Mouse (Mus musculus): ENCODE results near the gene Clgn.
A peak's percentile ranks its signal among the peaks of the same experiment; 100 is the strongest.
"Not testable (repeated sequence)": the region's sequence is repeated elsewhere in the genome, so short reads cannot be mapped to it uniquely, and the experiment has no call there.

Clgn gene

GRCm38 (mm10) chr8:83423032-83423825, 33.6 kb downstream of the Clgn start:
- DNase-seq (ENCODE audit: low read depth, low spot score): no peak

GRCm38 (mm10) chr8:83425202-83425601, 35.5 kb downstream of the Clgn start:
- DNase-seq (ENCODE audit: low read depth, low spot score): no peak

- DNase-seq (ENCODE audit: low read depth, low spot score): peak; percentile 81
Measured at GRCm38 (mm10) chr8:83426104-83426759, 36.6 kb downstream of the Clgn start.

- no peak for DNase-seq (ENCODE audit: low read depth, low spot score)
Measured at GRCm38 (mm10) chr8:83426949-83427348, 37.3 kb downstream of the Clgn start.

- not testable (repeated sequence) for DNase-seq (ENCODE audit: low read depth, low spot score)
Measured at GRCm38 (mm10) chr8:83428621-83429020, 39.0 kb downstream of the Clgn start.

GRCm38 (mm10) chr8:83429071-83429524, 39.4 kb downstream of the Clgn start:
- DNase-seq (ENCODE audit: low read depth, low spot score): peak; percentile 86

GRCm38 (mm10) chr8:83437077-83437476, 47.4 kb downstream of the Clgn start:
- no peak for DNase-seq (ENCODE audit: low read depth, low spot score)

- DNase-seq (ENCODE audit: low read depth, low spot score): no peak
Measured at GRCm38 (mm10) chr8:83441656-83442242, 52.1 kb downstream of the Clgn start.

- DNase-seq (ENCODE audit: low read depth, low spot score): peak; percentile 100
Measured at GRCm38 (mm10) chr8:83442243-83443051, 52.8 kb downstream of the Clgn start.

- DNase-seq (ENCODE audit: low read depth, low spot score): no peak
Measured at GRCm38 (mm10) chr8:83443052-83443400, 53.4 kb downstream of the Clgn start.

- peak; percentile 84 for DNase-seq (ENCODE audit: low read depth, low spot score)
Measured at GRCm38 (mm10) chr8:83449960-83450359, 60.3 kb downstream of the Clgn start.

- DNase-seq (ENCODE audit: low read depth, low spot score): peak; percentile 20
Measured at GRCm38 (mm10) chr8:83451056-83451455, 61.4 kb downstream of the Clgn start.

GRCm38 (mm10) chr8:83457121-83457520, 67.5 kb downstream of the Clgn start:
- DNase-seq (ENCODE audit: low read depth, low spot score): peak; percentile 12

- no peak for DNase-seq (ENCODE audit: low read depth, low spot score)
Measured at GRCm38 (mm10) chr8:83458222-83458621, 68.6 kb downstream of the Clgn start, which contains the start of gene Scoc. TSS of gene Scoc (minus strand) at chr8:83458391.

- no peak for DNase-seq (ENCODE audit: low read depth, low spot score)
Measured at GRCm38 (mm10) chr8:83459606-83460005, 69.9 kb downstream of the Clgn start.

Measured in ZHBTc4 (cell line).